Mouse (Mus musculus) liver, adult 2 months (tissue): Measurements from ENCODE around the gene Csf3. TPM values are rescaled to one million over a fixed set of nuclear protein-coding genes. Genes with fewer than 3 reads are reported as not detected.
A peak's percentile ranks its signal among the peaks of the same experiment; 100 is the strongest.
"Not testable (repeated sequence)": the region's sequence is repeated elsewhere in the genome, so short reads cannot be mapped to it uniquely, and the experiment has no call there.

Experiments
- DNase-seq: peaks from one replicate; pipeline ENCODE4 v3.0.0-alpha.2; 2011; ENCODE audit warnings: low read depth, low spot score; ENCODE audit errors: extremely low read depth
- H3K27ac ChIP-seq: fragments of 200-500 bp; replicated peaks from 2 replicates; pipeline ENCODE4 v1.5.1; 2012; ENCODE audit warnings: low read depth, mild to moderate bottlenecking, control low read depth, inconsistent platforms, low read length; ENCODE audit not compliant: insufficient read depth
- H3K27me3 ChIP-seq: fragments of 200-500 bp; 2 replicates; pipeline ENCODE4 v1.6.1; 2012; ENCODE audit warnings: mild to moderate bottlenecking, moderate library complexity, low read length, inconsistent platforms; ENCODE audit not compliant: control insufficient read depth, insufficient read depth
- H3K36me3 ChIP-seq: fragments of 200-500 bp; 2 replicates; pipeline ENCODE4 v1.6.1; 2012; ENCODE audit warnings: low read length, inconsistent platforms; ENCODE audit not compliant: control insufficient read depth, insufficient read depth
- H3K4me1 ChIP-seq: fragments of 200-500 bp; 2 replicates; pipeline ENCODE4 v1.6.1; 2011; ENCODE audit warnings: low read length; ENCODE audit not compliant: control insufficient read depth, insufficient read depth
- H3K4me3 ChIP-seq: fragments of 200-500 bp; 2 replicates; pipeline ENCODE4 v1.5.1; 2011; ENCODE audit warnings: low read depth, mild to moderate bottlenecking, control low read depth, low read length, moderate library complexity; ENCODE audit not compliant: insufficient read depth
- H3K79me2 ChIP-seq: fragments of 200-500 bp; 2 replicates; pipeline ENCODE4 v1.6.1; 2012; ENCODE audit warnings: inconsistent platforms, mild to moderate bottlenecking, low read length, moderate library complexity; ENCODE audit not compliant: control insufficient read depth, insufficient read depth
- H3K9ac ChIP-seq: fragments of 200-500 bp; 2 replicates; pipeline ENCODE4 v1.6.1; 2012; ENCODE audit warnings: low read depth, mild to moderate bottlenecking, control low read depth, inconsistent platforms, low read length
- CTCF ChIP-seq: fragments of 200-500 bp; IDR thresholded peaks from 2 replicates; pipeline ENCODE4 v1.5.1; 2011; ENCODE audit warnings: low read depth, low read length, control low read depth
- POLR2A ChIP-seq: fragments of 200-500 bp; IDR thresholded peaks from 2 replicates; pipeline ENCODE4 v1.6.1; 2011; ENCODE audit warnings: low read length, control low read depth; ENCODE audit not compliant: insufficient read depth; ENCODE audit errors: extremely low read depth
- WGBS: fragments of 180-500 bp; shearing (Covaris S2); methylation state at CpG from one replicate; pipeline ENCODE4 v1.1.7; 2018; 5-methylcytosine and 5-hydroxymethylcytosine counted together
- polyA plus RNA-seq: library from polyadenylated mRNA; depleted of rRNA; stranded (reverse); fragments of >200 nt; gene quantifications from 2 replicates; pipeline ENCODE4 v1.2.3, GENCODE M21; 2012; rRNA removed
- total RNA-seq: library from RNA; depleted of rRNA; stranded (reverse); fragments of >200 nt; gene quantifications from 2 replicates; pipeline ENCODE4 v1.2.3, GENCODE M21; 2014; rRNA removed

Gene Csf3
- total RNA-seq (not detected in 2 replicates), polyA plus RNA-seq (0.07 TPM in 1 of 2 replicates, not detected in the other)

DNA sequence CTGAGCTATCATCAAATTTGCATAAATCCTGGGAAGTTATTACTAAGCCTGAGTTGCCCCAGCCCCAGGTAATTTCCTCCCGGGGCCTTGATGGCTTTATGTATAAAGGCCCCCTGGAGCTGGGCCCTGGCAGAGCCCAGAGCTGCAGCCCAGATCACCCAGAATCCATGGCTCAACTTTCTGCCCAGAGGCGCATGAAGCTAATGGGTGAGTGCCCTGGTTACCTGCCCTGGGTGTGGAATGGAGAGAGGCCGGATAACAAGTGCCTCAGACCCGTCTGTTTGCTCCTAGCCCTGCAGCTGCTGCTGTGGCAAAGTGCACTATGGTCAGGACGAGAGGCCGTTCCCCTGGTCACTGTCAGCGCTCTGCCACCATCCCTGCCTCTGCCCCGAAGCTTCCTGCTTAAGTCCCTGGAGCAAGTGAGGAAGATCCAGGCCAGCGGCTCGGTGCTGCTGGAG, at the start of gene Csf3:
Gene Csf3, plus strand, starts transcription at position 51 of the 458 bp plus-strand sequence.
- no peak for DNase-seq
- Histone ChIP-seq H3K9ac (no peak within 1 kb of the TSS), H3K4me1 (no peaks in the 10 kb centered on the region), H3K79me2 (no peaks in the 10 kb centered on the region), H3K27ac (no peak within 1 kb of the TSS), H3K36me3 (no peaks in the 10 kb centered on the region), H3K4me3 (no peak within 1 kb of the TSS), H3K27me3 (no peaks in the 10 kb centered on the region)
- no peak for TF ChIP-seq CTCF
- TF ChIP-seq POLR2A, result no peak
- 44% methylated on average over 10 of the region's 10 CpGs for WGBS

DNA sequence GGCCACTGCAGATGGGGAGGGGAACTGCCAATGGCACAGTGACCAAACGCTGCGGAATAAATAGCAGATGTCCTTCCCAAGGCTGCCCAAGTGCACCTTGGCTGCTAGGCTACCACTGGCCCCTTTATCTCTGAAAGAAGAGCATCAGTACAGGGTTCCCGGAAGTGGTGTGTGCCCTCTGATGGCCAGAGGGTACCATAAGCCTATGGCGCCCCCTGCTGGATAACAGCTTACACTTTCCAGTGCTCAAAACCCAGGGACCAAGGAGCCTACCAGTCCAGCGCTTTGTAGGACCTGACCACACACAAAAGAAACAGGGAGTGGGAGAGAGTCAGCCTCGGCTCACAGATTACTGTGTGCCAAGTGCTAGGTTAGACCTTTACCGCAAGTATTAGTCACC, 46.0 kb upstream of the Csf3 start:
- peak; percentile 21 for DNase-seq
- H3K4me1 ChIP-seq, H3K27me3 ChIP-seq, H3K27ac ChIP-seq, H3K79me2 ChIP-seq, H3K4me3 ChIP-seq, H3K9ac ChIP-seq, H3K36me3 ChIP-seq: not testable (repeated sequence)
- TF ChIP-seq CTCF, result peak; percentile 72
- WGBS, result 8% methylated on average over 7 of the region's 7 CpGs

DNA sequence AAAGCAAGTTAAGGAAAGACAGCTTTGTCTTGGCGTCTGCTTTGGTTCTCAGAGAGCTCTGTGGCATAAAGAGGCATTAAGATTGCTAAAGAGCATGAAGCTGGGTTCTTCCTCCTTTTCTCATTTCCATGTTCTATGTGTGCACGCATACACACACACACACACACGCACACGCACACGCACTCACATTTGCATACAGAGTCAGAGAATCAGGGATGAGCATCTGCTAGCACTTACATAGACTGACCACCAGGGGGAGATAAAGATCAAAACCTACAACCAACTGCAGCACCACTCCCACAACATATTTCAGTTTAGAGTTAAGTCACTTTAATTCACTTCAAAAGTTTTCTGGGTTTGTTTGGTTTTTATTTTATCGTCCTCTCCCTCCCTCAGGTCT, 40.5 kb upstream of the Csf3 start:
- 13% methylated on average over 6 of the region's 6 CpGs for WGBS
- Histone ChIP-seq H3K4me1 (no peaks in the 10 kb centered on the region), H3K9ac (no peak overlapping the region), H3K27ac (no peak overlapping the region), H3K36me3 (no peaks in the 10 kb centered on the region), H3K27me3 (no peaks in the 10 kb centered on the region), H3K4me3 (no peak overlapping the region), H3K79me2 (no peaks in the 10 kb centered on the region)
- TF ChIP-seq CTCF, result peak; percentile 42
- no peak for TF ChIP-seq POLR2A
- peak; percentile 40 for DNase-seq

DNA sequence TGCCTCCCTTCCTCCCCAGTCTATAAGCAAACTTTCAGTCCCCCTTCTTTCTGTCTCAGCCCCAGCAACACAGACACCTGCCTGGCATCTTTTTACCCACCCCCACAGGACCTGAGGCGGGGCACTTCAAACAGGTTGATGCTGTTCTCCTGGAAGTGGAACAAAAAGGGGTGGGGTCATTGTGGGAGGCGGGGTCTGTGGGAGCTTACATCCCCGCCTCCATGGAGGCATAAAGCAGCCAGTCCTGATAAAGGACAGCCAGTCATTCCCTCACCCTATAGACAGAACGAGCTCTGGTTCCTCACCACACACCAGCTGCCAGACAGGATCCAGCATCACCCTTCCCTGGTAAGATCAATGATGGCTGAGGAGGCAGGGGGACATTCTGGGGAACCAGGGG, 37.0 kb upstream of the Csf3 start, which contains the start of gene Gsdma:
Gene Gsdma, plus strand, starts transcription at position 261 of the 400 bp plus-strand sequence.
- H3K4me1 ChIP-seq, result no peaks in the 10 kb centered on the region
- H3K4me3 ChIP-seq, result no peak within 1 kb of the TSS
- WGBS, result 50% methylated on average over 4 of the region's 4 CpGs
- H3K79me2 ChIP-seq, result no peaks in the 10 kb centered on the region
- TF ChIP-seq CTCF (no peak), POLR2A (no peak)
- H3K27me3 ChIP-seq, result no peaks in the 10 kb centered on the region
- H3K27ac ChIP-seq, result no peak within 1 kb of the TSS
- H3K36me3 ChIP-seq, result no peaks in the 10 kb centered on the region
- H3K9ac ChIP-seq, result no peak within 1 kb of the TSS
- no peak for DNase-seq

- 18% methylated on average over 2 of the region's 2 CpGs for WGBS
- Histone ChIP-seq H3K79me2 (no peaks in the 10 kb centered on the region), H3K4me3 (no peak overlapping the region), H3K27ac (no peak overlapping the region), H3K36me3 (no peaks in the 10 kb centered on the region), H3K4me1 (no peaks in the 10 kb centered on the region), H3K9ac (no peak overlapping the region), H3K27me3 (0 out of 2 replicates have a peak, but pooled peaks cover 3% of the 10 kb centered on the region)
- DNase-seq, result no peak
- TF ChIP-seq CTCF (no peak), POLR2A (no peak)
These were observed 32.1 kb upstream of the Csf3 start for GRCm38 (mm10) chr11:98668984-98669383.

GRCm38 (mm10) chr11:98671284-98671815, 29.7 kb upstream of the Csf3 start:
- Histone ChIP-seq H3K27me3 (0 out of 2 replicates have a peak, but pooled peaks cover 3% of the 10 kb centered on the region), H3K4me3 (no peak overlapping the region), H3K36me3 (no peaks in the 10 kb centered on the region), H3K4me1 (no peaks in the 10 kb centered on the region), H3K9ac (no peak overlapping the region), H3K79me2 (no peaks in the 10 kb centered on the region), H3K27ac (no peak overlapping the region)
- WGBS, result 59% methylated on average over 3 of the region's 3 CpGs
- DNase-seq, result no peak
- no peak for TF ChIP-seq CTCF
- TF ChIP-seq POLR2A, result no peak
